Comparison of ENCODE assay signal across 24 mouse cellular contexts in the genomic region with DNA sequence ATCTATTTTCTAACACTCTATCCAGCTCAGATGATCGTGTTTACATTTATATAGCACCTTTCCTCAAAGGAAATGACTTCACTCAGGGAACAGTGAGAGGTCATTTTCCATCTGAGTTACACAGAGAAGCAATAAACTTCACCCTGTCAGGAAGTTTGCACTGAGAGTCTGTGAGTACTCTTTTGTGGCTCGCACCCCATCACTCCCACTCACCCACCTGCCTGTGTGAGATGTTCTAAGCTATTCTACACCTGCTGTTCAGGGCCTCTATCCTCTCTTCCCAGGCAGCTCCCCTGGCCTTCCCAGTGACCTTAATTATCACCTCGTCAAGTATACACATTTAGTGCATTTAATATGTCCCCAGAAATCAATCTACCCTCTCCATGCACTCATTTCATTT.
"Had no signal": no experiment of that assay in that cellular context is flagged by ENCODE, and none has a peak within 500 bp of the region (broad histone marks: within the 10 kb centered on the region; RNA-seq: fewer than 3 reads in every experiment).

No protein-coding gene starts in this region.

- H3K4me1 ChIP-seq: heart, embryonic 10.5 days; heart, embryonic 12.5 days; hindbrain, embryonic 10.5 days; hindbrain, embryonic 12.5 days; intestine, embryonic 15.5 days; limb, embryonic 15.5 days; liver, embryonic 12.5 days had no signal

- H3K27me3 ChIP-seq: heart, embryonic 12.5 days; hindbrain, embryonic 12.5 days; intestine, embryonic 15.5 days; limb, embryonic 15.5 days; liver, embryonic 12.5 days had no signal

- H3K9me3 ChIP-seq: heart, embryonic 10.5 days; heart, embryonic 12.5 days; hindbrain, embryonic 10.5 days; hindbrain, embryonic 12.5 days; intestine, embryonic 15.5 days; limb, embryonic 15.5 days; liver, embryonic 12.5 days had no signal

- H3K36me3 ChIP-seq: heart, embryonic 10.5 days; heart, embryonic 12.5 days; hindbrain, embryonic 10.5 days; hindbrain, embryonic 12.5 days; intestine, embryonic 15.5 days; limb, embryonic 15.5 days; liver, embryonic 12.5 days had no signal

- H3K27ac ChIP-seq: gastrocnemius, adult 2 months; heart, embryonic 10.5 days; hindbrain, embryonic 10.5 days; hindbrain, embryonic 12.5 days; hindbrain, embryonic 14.5 days; intestine, embryonic 15.5 days; layer of hippocampus, adult 2 months; left cerebral cortex, adult 2 months; limb, embryonic 15.5 days; liver, embryonic 12.5 days; liver, embryonic 14.5 days had no signal

- H3K4me2 ChIP-seq: heart, embryonic 12.5 days; hindbrain, embryonic 12.5 days; hindbrain, embryonic 14.5 days; intestine, embryonic 15.5 days; limb, embryonic 15.5 days; liver, embryonic 12.5 days had no signal

- H3K4me3 ChIP-seq: gastrocnemius, adult 2 months; heart, embryonic 10.5 days; heart, embryonic 12.5 days; hindbrain, embryonic 10.5 days; hindbrain, embryonic 12.5 days; intestine, embryonic 15.5 days; layer of hippocampus, adult 2 months; left cerebral cortex, adult 2 months; limb, embryonic 15.5 days; liver, embryonic 12.5 days had no signal

- DNase-seq: gastrocnemius, adult 2 months; gastrocnemius, postnatal 10 days; gastrocnemius, postnatal 25 days; heart, adult 18-20 months; heart, postnatal 10 days; heart, postnatal 4 days; kidney, adult 2 months; kidney, adult 9 months; kidney, postnatal 25 days; lung, adult 18-20 months had no signal

- ATAC-seq: hindbrain, embryonic 16.5 days; inflammation-experienced regulatory T-cells, adult 6 months; intestine, embryonic 15.5 days; intestine, postnatal 0 days; liver, embryonic 12.5 days had no signal

- H3K9ac ChIP-seq: heart, embryonic 12.5 days; hindbrain, embryonic 12.5 days; hindbrain, embryonic 14.5 days; intestine, embryonic 15.5 days; limb, embryonic 15.5 days; liver, embryonic 12.5 days; liver, embryonic 14.5 days had no signal
